Mouse (Mus musculus) bone marrow macrophage, adult 2 months (primary cell): ENCODE data around the gene Dusp14.

Experiments used
- CTCF ChIP-seq: IDR thresholded peaks from 2 replicates; pipeline ENCODE4 v1.5.1; 2012; ENCODE audit warnings: low read depth, mild to moderate bottlenecking, low read length, moderate library complexity
- POLR2A ChIP-seq: IDR thresholded peaks from 2 replicates; pipeline ENCODE4 v1.6.1; 2012; ENCODE audit warnings: mild to moderate bottlenecking, low read depth, low read length, borderline replicate concordance

DNA sequence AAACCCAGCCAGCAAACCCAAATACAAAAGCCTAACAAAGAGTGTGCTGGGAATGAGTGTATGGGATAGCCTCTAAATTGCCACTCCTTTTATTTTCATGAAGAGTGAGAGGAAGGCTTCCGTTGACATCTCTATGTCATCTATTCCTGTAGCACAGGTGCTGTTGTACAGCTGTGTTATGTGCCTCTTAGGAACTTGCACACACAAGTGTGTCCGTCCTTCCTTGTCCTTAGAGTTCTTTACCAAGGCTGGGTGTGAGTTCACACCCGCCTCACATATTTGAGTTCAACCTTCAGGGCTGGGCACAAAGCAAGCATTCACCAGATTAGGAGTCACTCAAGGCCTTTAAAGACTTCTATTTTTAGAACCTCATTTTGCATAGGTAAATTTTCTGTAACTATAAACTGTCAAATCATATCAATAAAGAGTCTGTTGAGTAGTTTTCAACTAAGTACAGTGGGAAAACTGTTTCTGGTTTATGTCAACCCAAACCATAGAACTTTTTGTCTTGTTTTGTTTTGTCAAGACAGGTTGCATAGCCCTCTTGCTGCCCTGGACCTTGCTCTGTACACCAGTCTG lies 5.3 kb downstream of the Dusp14 start:
- TF ChIP-seq CTCF (no peak), POLR2A (no peak)
